Mouse (Mus musculus) myocyte (in vitro differentiated cells): ENCODE results near the gene Morf4l1.

ENCODE experiments used
- CEBPB ChIP-seq: IDR thresholded peaks from 2 replicates; pipeline ENCODE4 v1.6.1; 2011; ENCODE audit warnings: mild to moderate bottlenecking, moderate library complexity; ENCODE audit not compliant: poor library complexity, insufficient read depth, severe bottlenecking
- E2F4 ChIP-seq: IDR thresholded peaks from one replicate; pipeline ENCODE4 v1.6.1; 2011; ENCODE audit warnings: mild to moderate bottlenecking, control low read depth, moderate library complexity; ENCODE audit not compliant: insufficient read depth
- MAX ChIP-seq: IDR thresholded peaks from one replicate; pipeline ENCODE4 v1.6.1; 2011; ENCODE audit warnings: low read depth, mild to moderate bottlenecking, control low read depth
- MYOD1 ChIP-seq, 3 experiments: IDR thresholded peaks; one replicate each; pipeline ENCODE4 v1.6.1; 2011; ENCODE audit warnings: control low read depth in 2 of 3, low read depth in 2 of 3, mild to moderate bottlenecking in 2 of 3, moderate library complexity in 1 of 3; ENCODE audit not compliant: insufficient read length in 2 of 3, control insufficient read depth in 1 of 3
- MYOG ChIP-seq, 3 experiments: IDR thresholded peaks; one replicate each; pipeline ENCODE4 v1.6.1; 2011; ENCODE audit warnings: control low read depth in 2 of 3, low read depth in 2 of 3, mild to moderate bottlenecking in 2 of 3; ENCODE audit not compliant: insufficient read length in 2 of 3, control insufficient read depth in 1 of 3, insufficient read depth in 1 of 3
- POLR2A ChIP-seq: IDR thresholded peaks from one replicate; pipeline ENCODE4 v1.6.1; 2011; ENCODE audit warnings: low read depth, mild to moderate bottlenecking, control low read depth, moderate library complexity; ENCODE audit not compliant: insufficient read length
- POLR2AphosphoS2 ChIP-seq: IDR thresholded peaks from one replicate; pipeline ENCODE4 v1.6.1; 2011; ENCODE audit warnings: low read depth, control low read depth; ENCODE audit not compliant: insufficient read length
- REST ChIP-seq: IDR thresholded peaks from one replicate; pipeline ENCODE4 v1.6.1; 2011; ENCODE audit warnings: mild to moderate bottlenecking, control low read depth, moderate library complexity; ENCODE audit not compliant: insufficient read depth, insufficient read length
- TCF12 ChIP-seq: IDR thresholded peaks from one replicate; pipeline ENCODE4 v1.6.1; 2011; ENCODE audit warnings: mild to moderate bottlenecking, control low read depth; ENCODE audit not compliant: poor library complexity, insufficient read depth, severe bottlenecking
- TCF3 ChIP-seq: IDR thresholded peaks from one replicate; pipeline ENCODE4 v1.6.1; 2011; ENCODE audit warnings: low read depth, control low read depth; ENCODE audit not compliant: insufficient read length
- USF1 ChIP-seq: IDR thresholded peaks from one replicate; pipeline ENCODE4 v1.6.1; 2011; ENCODE audit warnings: low read depth, mild to moderate bottlenecking, control low read depth, moderate library complexity

DNA sequence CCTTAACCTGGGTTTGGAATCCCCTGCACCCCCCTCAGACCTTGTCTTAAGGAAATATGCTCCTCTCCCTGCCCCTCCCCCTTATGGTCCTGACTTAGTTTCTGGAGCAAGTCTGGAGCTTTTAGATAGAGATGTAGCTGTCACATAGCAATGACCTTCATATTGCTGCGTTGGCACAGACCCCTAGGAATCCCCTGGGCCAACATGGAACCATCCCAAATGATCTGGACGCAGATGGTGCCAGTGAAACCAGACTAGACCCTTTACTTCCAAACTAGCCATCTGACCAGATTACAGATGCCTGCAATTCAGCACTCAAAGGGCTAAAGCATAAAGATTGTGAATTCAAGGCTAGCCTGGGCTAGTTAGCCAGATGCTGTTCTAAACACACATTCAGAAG is 57.9 kb downstream of the Morf4l1 start:
- no peak for TF ChIP-seq MYOD1 (IDR thresholded peaks at IDR 0.05; ENCODE audit: control insufficient read depth in 1 of 3, insufficient read length in 2 of 3, low read depth in 2 of 3)
- no peak for TF ChIP-seq CEBPB
- no peak for TF ChIP-seq POLR2A
- no peak for TF ChIP-seq MAX
- TF ChIP-seq USF1: no peak
- no peak for TF ChIP-seq POLR2AphosphoS2
- no peak for TF ChIP-seq E2F4
- TF ChIP-seq TCF3: no peak
- TF ChIP-seq TCF12: no peak
- TF ChIP-seq MYOG (IDR thresholded peaks at IDR 0.05; ENCODE audit: control insufficient read depth in 1 of 3, insufficient read depth in 1 of 3, insufficient read length in 2 of 3, low read depth in 2 of 3): no peak
- no peak for TF ChIP-seq REST
